In the genomic region with DNA sequence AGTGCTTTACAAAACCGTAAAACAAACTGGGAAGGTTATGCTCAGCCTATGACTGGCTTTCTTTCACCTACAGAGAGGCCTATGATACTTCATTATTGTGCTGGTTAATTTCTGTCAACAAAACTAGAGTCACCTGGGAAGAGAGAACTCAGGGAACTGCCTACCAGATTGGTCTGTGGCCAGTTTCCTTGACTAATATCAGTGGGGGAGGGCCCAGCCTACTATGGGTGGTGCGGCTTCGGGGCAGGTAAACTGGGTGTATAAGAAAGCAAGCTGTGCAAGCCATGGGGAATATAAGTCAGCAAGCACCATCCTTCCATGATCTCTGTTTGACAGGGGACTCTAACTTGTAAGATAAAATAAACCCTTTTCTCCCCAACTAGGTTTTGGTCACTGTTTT, we compare ENCODE assay signal across 17 mouse cellular contexts. TPM values are rescaled to one million over a fixed set of nuclear protein-coding genes. Genes with fewer than 3 reads are reported as not detected.
DNase-seq lines count a peak whose midpoint lies in the region; ATAC-seq and TF ChIP-seq lines count a peak whose summit lies in the region.
"Had no signal": no experiment of that assay in that cellular context is flagged by ENCODE, and none has a peak within 500 bp of the region (broad histone marks: within the 10 kb centered on the region; RNA-seq: fewer than 3 reads in every experiment).

No protein-coding gene starts in this region.

- H3K4me3 ChIP-seq in kidney, adult 2 months (ENCODE audit: insufficient read depth, low read depth, low read length), result no peak overlapping the region
- H3K4me3 ChIP-seq in ES-Bruce4 (ENCODE audit: low read depth, low read length), result no peak overlapping the region
- H3K4me3 ChIP-seq in intestine, embryonic 15.5 days (replicated peaks), result no peak overlapping the region
- H3K4me3 ChIP-seq: embryonic facial prominence, embryonic 10.5 days; forebrain, embryonic 13.5 days; heart, embryonic 12.5 days had no signal

- TF ChIP-seq CTCF in kidney, adult 2 months (conservative IDR thresholded peaks at IDR 0.05; ENCODE audit: insufficient read depth, insufficient read length, low read depth, low read length), result no peak
- no peak for TF ChIP-seq CTCF in ES-Bruce4 (IDR thresholded peaks at IDR 0.05; ENCODE audit: low read depth, low read length)

- no peaks in the 10 kb centered on the region for H3K36me3 ChIP-seq in kidney, adult 2 months (ENCODE audit: control insufficient read depth, insufficient read depth, low read length)
- 0 out of 2 replicates have a peak, but pooled peaks cover 4% of the 10 kb centered on the region for H3K36me3 ChIP-seq in ES-Bruce4 (ENCODE audit: control insufficient read depth, insufficient read depth, low read length, poor library complexity, severe bottlenecking)
- H3K36me3 ChIP-seq in intestine, embryonic 15.5 days, result no peaks in the 10 kb centered on the region
- H3K36me3 ChIP-seq: G1E; heart, embryonic 12.5 days had no signal

- no peak for TF ChIP-seq EP300 in ES-Bruce4 (IDR thresholded peaks at IDR 0.05; ENCODE audit: insufficient read depth, low read depth, low read length)

- 0 out of 2 replicates have a peak overlapping the region, but pooled peaks have one; percentile 20 for H3K27ac ChIP-seq in kidney, adult 2 months (ENCODE audit: insufficient read depth, low read depth, low read length)
- peak overlapping the region; percentile 29; the same call in 1 of the 2 replicates for H3K27ac ChIP-seq in ES-Bruce4 (ENCODE audit: insufficient read depth, low read length)
- H3K27ac ChIP-seq in intestine, embryonic 15.5 days, result no peak overlapping the region
- H3K27ac ChIP-seq: embryonic facial prominence, embryonic 10.5 days; forebrain, embryonic 13.5 days had no signal

- H3K4me1 ChIP-seq in kidney, adult 2 months (ENCODE audit: control insufficient read depth, insufficient read depth, low read length), result peaks cover 27% of the 10 kb centered on the region
- peaks cover 4% of the 10 kb centered on the region for H3K4me1 ChIP-seq in ES-Bruce4 (ENCODE audit: control insufficient read depth, insufficient read depth, low read length)
- H3K4me1 ChIP-seq in intestine, embryonic 15.5 days (replicated peaks), result no peaks in the 10 kb centered on the region

- H3K27me3 ChIP-seq in kidney, adult 2 months (replicated peaks; ENCODE audit: control insufficient read depth, insufficient read depth, low read length), result no peaks in the 10 kb centered on the region
- no peaks in the 10 kb centered on the region for H3K27me3 ChIP-seq in ES-Bruce4 (ENCODE audit: control insufficient read depth, insufficient read depth, low read length, poor library complexity, severe bottlenecking)
- no peaks in the 10 kb centered on the region for H3K27me3 ChIP-seq in intestine, embryonic 15.5 days (replicated peaks)
- H3K27me3 ChIP-seq: forebrain, embryonic 13.5 days; heart, embryonic 12.5 days had no signal

- 0 out of 2 replicates have a peak, but pooled peaks cover 3% of the 10 kb centered on the region for H3K9me3 ChIP-seq in ES-Bruce4 (replicated peaks; ENCODE audit: control insufficient read depth, insufficient read depth, low read length, poor library complexity, severe bottlenecking)
- H3K9me3 ChIP-seq in intestine, embryonic 15.5 days, result no peaks in the 10 kb centered on the region
- H3K9me3 ChIP-seq: embryonic facial prominence, embryonic 10.5 days; forebrain, embryonic 13.5 days; G1E; heart, embryonic 12.5 days had no signal

- ATAC-seq in intestine, embryonic 15.5 days, result no peak
- ATAC-seq: forebrain, embryonic 13.5 days; forebrain, postnatal 0 days had no signal

- DNase-seq in kidney, adult 2 months, result peak; percentile 43
- DNase-seq in kidney, postnatal 36 days, result no peak
- peak; percentile 26 for DNase-seq in lung, postnatal 25 days (ENCODE audit: low spot score)
- DNase-seq in lung, postnatal 14 days, result no peak
- no peak for DNase-seq in layer of hippocampus, adult 8-10 months (ENCODE audit: low spot score in 2 of 2)
- DNase-seq: adrenal gland, adult 8-10 months; adrenal gland, postnatal 36 days; cerebellum, adult 2 months; cerebellum, postnatal 10 days; forebrain, postnatal 0 days; gastrocnemius, postnatal 14 days had no signal

- H3K9ac ChIP-seq in ES-Bruce4 (ENCODE audit: low read depth, poor library complexity, severe bottlenecking), result no peak overlapping the region
- no peak overlapping the region for H3K9ac ChIP-seq in intestine, embryonic 15.5 days
- H3K9ac ChIP-seq: forebrain, embryonic 13.5 days; forebrain, postnatal 0 days; heart, embryonic 12.5 days had no signal

- TF ChIP-seq POLR2A in kidney, adult 2 months (IDR thresholded peaks at IDR 0.05; ENCODE audit: low read depth, low read length), result no peak
- no peak for TF ChIP-seq POLR2A in ES-Bruce4 (IDR thresholded peaks at IDR 0.05; ENCODE audit: insufficient read depth, low read length)

- no peak overlapping the region for H3K4me2 ChIP-seq in intestine, embryonic 15.5 days (replicated peaks)
- H3K4me2 ChIP-seq: forebrain, embryonic 13.5 days; heart, embryonic 12.5 days had no signal

- WGBS in kidney, adult 2 months, result 64% methylated on average over 3 of the region's 3 CpGs
- WGBS in intestine, embryonic 15.5 days, result 94% methylated on average over 3 of the region's 3 CpGs

RNA-seq across cellular contexts. Expression of gene Dcbld1, which starts 47.2 kb away (rescaled TPM):
- 10.3 and 11.7 TPM in 2 replicates for polyA plus RNA-seq in kidney, adult 2 months (2012; rRNA removed)
- polyA plus RNA-seq in ES-Bruce4 (2011; ENCODE audit: insufficient read depth, insufficient read length, low read depth, missing spikeins), result 19.7 and 20.4 TPM in 2 replicates
- 42.4 and 44.6 TPM in 2 replicates for polyA plus RNA-seq in intestine, embryonic 15.5 days (2015; fragmentation: Nextera tagmentation; extraction: Ambion mirVana)
- 1 to 10 TPM; 6.8 to 8.2 (median 7.7) TPM for total RNA-seq in layer of hippocampus, adult 8-10 months (2022)
- polyA plus RNA-seq: G1E had no signal

Comparison
In these comparisons a context has a peak if more than half of its experiments do, and no peak if none do; other contexts are left out.
1. DNase-seq: peak in kidney, adult 2 months (single experiment) and lung, postnatal 25 days (single experiment); none in kidney, postnatal 36 days (0 of 2), lung, postnatal 14 days (single experiment) and layer of hippocampus, adult 8-10 months (0 of 2).